Mouse (Mus musculus) CD4-positive helper T cell, adult 2 months (primary cell): ENCODE results near the gene Tulp2.
A peak's percentile ranks its signal among the peaks of the same experiment; 100 is the strongest.
"Not testable (repeated sequence)": the region's sequence is repeated elsewhere in the genome, so short reads cannot be mapped to it uniquely, and the experiment has no call there.

Experiments
- DNase-seq: peaks from one replicate; pipeline ENCODE4 v3.0.0-alpha.2; 2012; ENCODE audit warnings: low read depth, missing footprints, low spot score

The Tulp2 gene

GRCm38 (mm10) chr7:45486761-45487415 is 5.2 kb downstream of the Tulp2 start, which contains the start of gene Gm45808:
Gm45808 (minus strand) TSS chr7:45486811.
- DNase-seq, result no peak

- DNase-seq, result no peak
Observed at GRCm38 (mm10) chr7:45487861-45488292, 6.2 kb downstream of the Tulp2 start.

GRCm38 (mm10) chr7:45488293-45489204 is 6.9 kb downstream of the Tulp2 start, which contains the start of gene Dhdh:
Dhdh (minus strand) TSS chr7:45488805.
- peak; percentile 44 for DNase-seq

GRCm38 (mm10) chr7:45489578-45489977 is 7.9 kb downstream of the Tulp2 start:
- no peak for DNase-seq

- no peak for DNase-seq
Observed at GRCm38 (mm10) chr7:45490822-45491221, 9.1 kb downstream of the Tulp2 start.

GRCm38 (mm10) chr7:45491264-45491663 is 9.6 kb downstream of the Tulp2 start:
- DNase-seq, result no peak

GRCm38 (mm10) chr7:45492225-45492844 is 10.7 kb downstream of the Tulp2 start:
- DNase-seq, result no peak

- no peak for DNase-seq
Observed at GRCm38 (mm10) chr7:45492951-45493350, 11.3 kb downstream of the Tulp2 start.

- DNase-seq, result no peak
Observed at GRCm38 (mm10) chr7:45494548-45494947, 12.9 kb downstream of the Tulp2 start.

- DNase-seq, result no peak
Observed at GRCm38 (mm10) chr7:45498427-45498826, 16.8 kb downstream of the Tulp2 start.

GRCm38 (mm10) chr7:45507583-45507982 is 25.9 kb downstream of the Tulp2 start:
- no peak for DNase-seq

GRCm38 (mm10) chr7:45508561-45508960 is 26.9 kb downstream of the Tulp2 start:
- DNase-seq, result no peak

- DNase-seq, result no peak
Observed at GRCm38 (mm10) chr7:45509181-45509882, 27.7 kb downstream of the Tulp2 start.

GRCm38 (mm10) chr7:45509912-45510787 is 28.5 kb downstream of the Tulp2 start, which contains the start of gene Nucb1:
Nucb1 (minus strand) TSS chr7:45510406.
- peak; percentile 97 for DNase-seq

GRCm38 (mm10) chr7:45514411-45514810 is 32.7 kb downstream of the Tulp2 start:
- DNase-seq, result no peak

GRCm38 (mm10) chr7:45515436-45515835 is 33.8 kb downstream of the Tulp2 start:
- DNase-seq, result no peak

GRCm38 (mm10) chr7:45516846-45517245 is 35.2 kb downstream of the Tulp2 start:
- DNase-seq, result not testable (repeated sequence)

GRCm38 (mm10) chr7:45518618-45519017 is 36.9 kb downstream of the Tulp2 start:
- no peak for DNase-seq

GRCm38 (mm10) chr7:45519345-45520120 is 37.9 kb downstream of the Tulp2 start:
- DNase-seq, result peak; percentile 26

GRCm38 (mm10) chr7:45520605-45521004 is 38.9 kb downstream of the Tulp2 start:
- DNase-seq, result no peak
